Mouse (Mus musculus) brain, embryonic 14.5 days (tissue): ENCODE measurements around the gene Arid4a.
A peak's percentile ranks its signal among the peaks of the same experiment; 100 is the strongest.

ENCODE experiments used
- CTCF ChIP-seq: fragments of 200-500 bp; IDR thresholded peaks from 2 replicates; pipeline ENCODE4 v1.5.1; 2012; ENCODE audit warnings: inconsistent platforms, mild to moderate bottlenecking, moderate library complexity, borderline replicate concordance; ENCODE audit not compliant: insufficient read depth, insufficient read length; ENCODE audit errors: extremely low read depth
- POLR2A ChIP-seq: fragments of 200-500 bp; IDR thresholded peaks from 2 replicates; pipeline ENCODE4 v1.6.1; 2012; ENCODE audit warnings: mild to moderate bottlenecking, inconsistent platforms, borderline replicate concordance; ENCODE audit not compliant: poor library complexity, insufficient read depth, insufficient read length, severe bottlenecking; ENCODE audit errors: extremely low read depth

DNA sequence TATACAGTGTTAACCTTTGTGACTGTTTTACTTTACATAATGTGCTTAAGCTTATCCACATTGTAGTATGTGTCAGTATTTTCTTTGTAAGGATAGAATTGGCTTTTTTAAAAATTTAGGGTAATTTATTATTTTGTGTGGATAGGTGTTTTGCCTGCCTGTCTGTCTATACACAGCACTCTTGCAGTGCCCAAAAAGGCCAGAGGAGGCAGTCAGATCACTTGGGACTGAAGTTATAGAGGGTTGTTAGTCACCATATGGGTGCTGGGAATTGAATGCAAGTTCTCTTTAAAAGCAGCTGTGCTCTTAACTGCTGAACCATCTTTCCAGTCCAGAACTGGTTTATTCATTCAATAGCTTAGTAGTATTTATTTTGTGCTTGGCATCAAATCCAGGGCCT, 125.4 kb downstream of the Arid4a start:
- TF ChIP-seq POLR2A (no peak), CTCF (0 out of 2 replicates have a peak, but pooled peaks have one; percentile 10)
